Mouse (Mus musculus) thymus, postnatal 36 days (tissue): ENCODE data around the gene Rab5if.
A peak's percentile ranks its signal among the peaks of the same experiment; 100 is the strongest.
"Not testable (repeated sequence)": the region's sequence is repeated elsewhere in the genome, so short reads cannot be mapped to it uniquely, and the experiment has no call there.

Source experiments
- DNase-seq, 2 experiments: peaks; one replicate each; pipeline ENCODE4 v3.0.0; 2022; ENCODE audit warnings: mixed read lengths in 2 of 2

The Rab5if gene

DNA sequence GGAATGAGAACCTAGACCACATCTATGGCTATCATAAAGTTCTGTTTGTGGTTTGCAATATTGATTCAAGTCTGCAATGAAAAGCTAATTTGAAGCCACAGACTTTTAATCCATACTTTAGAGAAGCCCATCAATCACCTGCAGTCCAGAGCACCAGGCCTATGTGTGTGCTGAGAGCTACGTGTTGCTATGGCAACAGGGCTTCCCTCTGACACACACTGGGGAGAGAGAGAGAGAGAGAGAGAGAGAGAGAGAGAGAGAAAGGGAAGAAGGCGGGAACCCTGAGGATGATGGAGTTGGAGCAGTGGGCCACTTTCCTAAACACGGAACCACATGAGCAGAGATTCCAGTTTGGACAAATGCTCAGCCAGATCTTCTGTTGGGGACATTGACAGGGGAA lies 29.3 kb downstream of the Rab5if start:
- DNase-seq, result no peak

DNA sequence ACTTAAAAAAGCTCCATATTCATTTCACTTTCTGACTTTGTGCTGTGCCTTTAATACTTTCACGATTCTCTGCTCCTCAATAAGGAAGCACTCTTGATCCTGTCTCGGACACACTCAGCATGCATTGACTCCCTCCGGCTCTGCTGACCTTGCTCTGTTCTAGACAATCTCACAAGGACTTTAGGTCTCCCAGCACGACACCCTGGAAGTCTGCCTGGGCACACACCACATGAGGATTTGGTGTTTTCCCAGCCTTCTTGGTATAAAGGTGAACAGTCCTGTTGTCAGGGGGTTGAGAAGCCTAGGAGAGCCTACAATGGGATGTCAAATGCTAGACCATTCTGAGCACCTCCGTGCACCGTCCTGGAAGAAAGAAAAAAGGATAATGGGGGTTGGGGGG lies 29.9 kb downstream of the Rab5if start:
- no peak for DNase-seq

DNA sequence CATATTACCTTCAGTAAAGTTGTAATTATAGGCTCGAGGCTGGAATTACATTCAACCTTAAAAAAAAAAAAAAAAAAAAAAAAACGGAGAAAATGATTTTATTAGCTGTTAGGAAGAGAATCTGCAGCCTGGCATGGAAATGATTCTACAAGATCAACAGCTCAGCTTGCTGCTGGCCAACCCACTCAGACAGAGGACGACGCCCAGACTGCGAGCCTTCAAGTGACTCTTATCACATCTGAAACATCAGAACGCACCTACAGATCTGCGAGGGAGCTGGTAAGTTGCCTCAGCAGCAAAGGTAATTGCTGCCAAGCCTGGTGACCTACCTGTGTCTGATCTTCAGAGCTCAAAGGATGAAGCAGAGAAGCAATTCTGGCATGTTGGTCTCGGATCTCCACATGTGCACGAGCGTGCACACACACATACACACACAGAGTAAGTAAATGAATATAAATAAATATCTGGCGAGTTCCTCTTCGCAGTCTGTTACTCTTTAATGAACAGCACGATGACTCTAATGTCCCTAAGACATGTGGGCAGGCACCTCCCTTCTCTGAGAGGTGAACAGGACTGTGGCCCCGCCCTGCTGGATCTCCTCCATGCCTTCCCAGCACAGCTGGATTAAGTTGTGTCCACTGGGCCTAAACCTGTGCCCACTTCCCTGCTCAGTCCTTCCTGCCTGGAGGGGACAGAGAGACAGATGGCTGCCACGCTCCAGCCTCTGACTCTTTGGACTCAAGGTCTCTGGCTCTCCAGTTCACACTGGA lies 31.8 kb downstream of the Rab5if start:
- DNase-seq, result no peak

DNA sequence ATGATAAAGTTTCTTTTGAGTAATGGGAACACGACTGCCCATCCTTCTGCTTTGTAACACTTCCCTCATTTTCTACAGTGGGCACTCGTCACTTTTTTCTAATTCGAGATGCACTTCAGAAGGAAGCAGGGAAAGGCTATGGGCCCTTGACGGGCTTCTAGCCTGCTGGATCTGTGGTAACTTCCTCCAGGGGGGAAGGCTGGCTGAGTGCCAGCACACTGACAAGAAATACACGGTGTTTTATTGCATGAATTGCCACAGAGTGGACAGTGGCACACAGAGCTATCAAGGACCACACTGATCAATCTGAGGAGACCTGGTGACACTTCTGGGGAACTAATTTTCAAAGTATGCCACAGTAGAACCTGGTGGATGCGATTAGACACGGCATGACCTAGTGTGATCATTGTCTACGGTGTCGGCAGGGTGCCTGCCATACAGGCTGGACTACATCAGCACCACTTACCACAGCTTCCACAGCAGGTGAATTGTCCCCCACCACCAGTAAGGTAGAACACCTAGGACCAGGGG lies 33.5 kb downstream of the Rab5if start:
- DNase-seq, result no peak

DNA sequence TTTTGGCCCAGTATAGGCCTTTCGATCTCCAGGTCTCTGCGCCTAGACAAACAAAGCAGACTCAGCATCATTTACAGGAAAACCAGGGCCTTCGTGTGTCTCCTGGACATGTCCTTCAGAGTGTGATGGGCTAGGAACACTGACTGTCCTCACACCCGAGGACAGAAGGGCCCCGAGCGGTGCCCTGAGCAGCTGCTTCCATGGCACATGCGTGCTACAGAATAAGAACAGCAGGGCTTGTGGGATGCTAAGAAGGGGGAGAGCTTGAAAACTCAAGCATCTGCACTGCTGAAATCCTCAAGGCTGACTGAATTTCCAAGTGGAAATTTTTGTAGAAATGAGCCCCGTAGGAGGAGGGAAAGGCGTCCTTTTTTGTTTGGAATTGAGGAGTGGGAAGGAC lies 34.1 kb downstream of the Rab5if start:
- no peak for DNase-seq

DNA sequence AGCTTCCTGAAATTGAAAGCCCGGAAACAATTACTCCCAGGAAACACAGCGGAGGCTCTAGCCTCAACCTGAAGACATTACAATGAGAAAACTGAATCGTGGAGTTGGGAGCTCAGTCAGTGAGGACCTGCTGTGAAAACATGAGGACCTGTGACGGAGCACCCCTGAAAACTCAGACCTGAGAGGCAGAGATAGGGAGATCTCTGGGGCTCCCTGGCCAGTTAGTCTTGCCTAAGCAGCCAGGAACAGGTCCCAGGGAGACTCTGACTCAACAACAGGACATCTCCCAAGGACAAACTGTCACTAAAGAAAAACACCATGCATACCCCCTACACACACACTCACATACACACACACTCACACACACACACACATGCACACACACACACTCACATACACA lies 35.4 kb downstream of the Rab5if start:
- no peak for DNase-seq

DNA sequence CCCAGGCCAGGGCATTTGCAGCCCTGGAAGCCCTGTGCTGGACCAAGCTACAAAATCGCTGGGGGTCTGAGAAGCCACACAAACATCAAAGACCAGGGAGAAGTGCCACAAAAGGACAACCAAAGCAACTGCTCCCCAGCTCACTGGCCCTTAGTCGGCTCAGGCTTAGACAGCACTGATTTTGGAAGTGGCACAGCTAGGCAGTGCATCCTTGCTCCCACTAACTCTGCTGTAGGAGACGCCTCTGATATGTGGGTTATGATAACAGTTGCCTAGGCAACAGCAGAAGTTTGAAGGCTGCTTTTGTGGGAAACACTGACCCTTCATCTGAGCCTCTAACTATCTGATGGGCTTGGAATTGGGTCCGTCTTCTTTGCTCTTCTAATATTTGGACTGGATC lies 36.3 kb downstream of the Rab5if start:
- DNase-seq, result no peak

DNA sequence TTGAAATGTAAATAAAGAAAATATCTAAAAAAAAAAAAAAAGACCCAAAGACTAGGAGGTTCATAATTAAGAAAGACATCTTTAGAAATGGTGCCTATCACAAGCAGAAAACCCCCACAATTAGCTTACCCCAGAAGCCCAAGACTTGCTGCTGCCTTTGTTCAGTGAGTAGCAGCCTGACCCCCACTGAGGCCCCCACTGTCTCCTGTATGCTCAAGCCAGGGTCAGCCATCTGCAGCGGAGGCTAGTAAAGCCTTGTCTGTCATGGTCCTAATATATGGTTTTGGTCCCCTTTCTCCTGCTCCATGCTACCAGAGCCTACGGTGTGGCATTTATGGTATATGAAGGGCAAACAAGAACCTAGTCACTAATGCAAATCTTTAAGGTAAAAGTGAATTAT lies 38.4 kb downstream of the Rab5if start:
- no peak for DNase-seq

DNA sequence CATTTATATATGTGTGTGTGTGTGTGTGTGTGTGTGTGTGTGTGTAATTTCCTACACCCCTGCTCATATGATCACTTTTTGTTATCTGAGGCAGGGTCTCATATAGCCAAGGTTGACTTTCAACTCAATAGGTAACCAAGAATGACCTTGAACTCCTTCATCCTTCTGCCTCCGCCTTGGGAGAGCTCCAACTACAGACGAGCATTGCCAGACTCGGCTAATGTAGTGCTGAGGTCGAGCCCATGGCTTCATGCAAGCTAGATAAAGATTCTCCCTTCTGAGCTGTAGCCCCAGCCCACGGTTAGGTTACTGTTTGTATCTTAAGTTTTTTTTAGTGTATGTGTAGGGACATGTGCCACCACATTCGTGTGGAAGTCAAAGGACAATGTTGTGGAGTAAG lies 39.0 kb downstream of the Rab5if start:
- DNase-seq, result no peak

DNA sequence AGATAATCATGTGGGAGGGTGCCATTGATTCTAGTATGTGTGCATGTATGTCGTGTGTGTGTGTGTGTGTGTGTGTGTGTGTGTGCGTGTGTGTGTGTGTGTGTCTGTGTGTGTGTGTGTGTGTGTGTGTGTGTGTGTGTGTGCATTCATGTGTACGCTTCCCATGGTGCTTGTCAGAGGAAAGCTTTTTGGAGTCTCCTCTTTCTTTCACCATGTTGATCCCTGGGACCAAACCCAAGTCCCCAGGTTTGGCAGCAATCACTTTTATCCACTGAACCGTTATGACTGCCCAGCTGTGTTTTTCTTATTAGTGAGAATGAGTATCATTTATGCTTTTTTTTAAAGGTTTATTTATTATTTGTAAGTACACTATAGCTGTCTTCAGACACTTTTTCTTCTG lies 39.5 kb downstream of the Rab5if start:
- not testable (repeated sequence) for DNase-seq

DNA sequence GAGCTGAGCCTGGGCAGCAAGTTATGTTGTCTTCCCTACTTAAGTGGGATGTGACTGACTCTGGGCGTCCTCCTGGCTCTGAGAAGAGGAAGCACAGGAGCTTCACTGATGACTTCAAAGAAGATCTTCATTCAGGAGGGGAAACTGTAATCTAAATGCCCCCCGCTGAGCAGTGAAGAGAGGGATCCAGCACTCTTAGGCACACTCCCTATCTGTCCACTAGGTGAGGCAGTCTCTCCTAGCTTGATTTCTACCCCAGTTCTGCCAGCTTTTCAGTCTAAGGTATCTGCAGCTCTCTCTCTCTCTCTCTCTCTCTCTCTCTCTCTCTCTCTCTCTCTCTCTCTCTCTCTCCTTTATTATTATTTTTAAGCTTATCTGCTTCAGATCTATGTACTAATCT lies 40.4 kb downstream of the Rab5if start:
- DNase-seq, result no peak

DNA sequence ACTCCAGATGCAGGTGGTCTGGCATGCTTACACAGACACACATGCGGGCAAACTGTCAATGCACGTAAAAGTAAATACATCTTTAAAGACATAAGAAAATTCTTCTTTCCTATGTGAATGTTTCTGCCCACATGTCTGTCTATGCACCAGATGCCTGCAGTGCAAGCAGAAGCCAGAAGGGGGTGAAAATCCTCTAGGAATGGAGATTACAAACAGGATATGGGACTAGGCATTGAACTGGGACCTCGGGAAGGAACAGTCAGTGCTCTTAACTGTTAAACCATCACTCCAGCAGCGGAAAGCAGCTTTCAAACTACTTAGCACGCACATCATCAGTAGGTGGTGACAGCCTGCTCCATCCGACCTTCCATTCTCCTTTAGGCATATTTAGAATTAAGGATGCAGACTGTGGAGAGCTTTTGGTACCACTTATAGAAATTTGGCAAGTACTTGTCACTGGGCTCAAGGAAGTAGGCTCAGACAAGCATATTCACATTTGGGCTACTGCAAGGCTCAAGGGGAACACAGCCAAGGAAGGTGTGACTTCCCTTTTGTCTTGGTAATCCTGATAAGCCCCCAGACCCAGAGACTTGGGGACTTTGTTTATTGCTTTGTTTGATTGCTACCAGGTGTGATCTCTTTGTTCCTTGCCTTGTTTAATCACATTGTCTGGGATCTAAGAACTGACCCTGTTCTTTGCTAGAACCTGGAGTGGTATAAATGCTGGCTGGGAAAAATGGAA lies 42.2 kb downstream of the Rab5if start:
- DNase-seq, result no peak

DNA sequence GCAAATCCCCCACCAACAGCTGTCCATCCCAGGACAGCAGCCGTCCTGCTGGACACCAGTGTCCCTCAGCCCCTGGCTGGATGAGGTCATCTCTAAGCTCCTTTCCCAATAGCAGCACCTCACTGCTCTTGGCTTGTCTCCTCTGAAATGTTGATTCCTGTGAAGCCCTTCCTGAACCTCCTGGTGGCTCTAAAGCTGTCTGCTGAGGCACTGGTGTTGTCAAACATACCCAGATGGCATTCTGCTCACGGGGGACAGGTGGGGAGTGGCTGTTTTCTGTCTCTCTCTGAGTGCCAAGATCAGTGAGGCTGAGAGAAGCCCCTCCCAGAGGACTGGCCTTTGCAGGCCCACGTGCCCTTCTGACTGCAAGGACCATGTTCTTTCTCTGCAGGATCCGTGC lies 43.0 kb downstream of the Rab5if start:
- DNase-seq, result not testable (repeated sequence)

DNA sequence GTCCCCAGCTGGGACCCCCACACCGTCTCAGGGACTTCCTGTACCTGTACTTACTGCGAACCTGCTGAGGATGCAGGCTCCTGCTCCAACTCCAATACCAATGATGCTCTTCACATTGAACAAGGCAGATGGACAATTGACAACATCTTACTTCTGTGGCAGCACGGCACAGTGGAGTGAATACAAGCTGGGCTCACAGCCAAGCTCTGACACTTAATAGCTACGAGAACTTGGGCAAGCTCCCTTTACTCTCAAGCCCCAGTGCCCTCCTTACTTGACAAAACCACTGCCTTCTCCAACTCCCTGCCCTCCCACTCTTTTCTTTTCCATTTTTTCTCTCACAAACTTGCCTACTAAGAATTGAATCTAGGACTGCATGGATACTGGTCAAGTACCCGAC lies 50.3 kb downstream of the Rab5if start:
- DNase-seq, result no peak

DNA sequence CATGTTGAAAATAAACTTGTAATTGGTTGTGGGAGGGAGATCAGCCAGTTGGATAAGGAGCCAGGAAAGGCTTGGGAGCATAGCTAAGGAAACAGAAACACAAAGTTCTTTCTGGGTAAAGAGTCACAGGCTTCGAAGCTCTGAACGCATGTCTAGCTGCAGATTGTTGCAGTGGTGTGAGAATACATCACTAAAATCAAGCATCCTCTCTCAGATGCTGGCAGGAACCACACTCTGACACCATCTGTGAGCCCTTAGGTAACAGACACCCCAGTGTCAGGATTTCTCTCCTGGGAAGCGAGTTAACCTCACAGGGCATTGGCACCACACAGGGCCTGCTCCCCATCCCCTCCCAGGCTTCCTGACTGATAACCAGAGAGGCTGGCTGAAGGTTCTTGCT lies 52.6 kb downstream of the Rab5if start:
- no peak for DNase-seq

DNA sequence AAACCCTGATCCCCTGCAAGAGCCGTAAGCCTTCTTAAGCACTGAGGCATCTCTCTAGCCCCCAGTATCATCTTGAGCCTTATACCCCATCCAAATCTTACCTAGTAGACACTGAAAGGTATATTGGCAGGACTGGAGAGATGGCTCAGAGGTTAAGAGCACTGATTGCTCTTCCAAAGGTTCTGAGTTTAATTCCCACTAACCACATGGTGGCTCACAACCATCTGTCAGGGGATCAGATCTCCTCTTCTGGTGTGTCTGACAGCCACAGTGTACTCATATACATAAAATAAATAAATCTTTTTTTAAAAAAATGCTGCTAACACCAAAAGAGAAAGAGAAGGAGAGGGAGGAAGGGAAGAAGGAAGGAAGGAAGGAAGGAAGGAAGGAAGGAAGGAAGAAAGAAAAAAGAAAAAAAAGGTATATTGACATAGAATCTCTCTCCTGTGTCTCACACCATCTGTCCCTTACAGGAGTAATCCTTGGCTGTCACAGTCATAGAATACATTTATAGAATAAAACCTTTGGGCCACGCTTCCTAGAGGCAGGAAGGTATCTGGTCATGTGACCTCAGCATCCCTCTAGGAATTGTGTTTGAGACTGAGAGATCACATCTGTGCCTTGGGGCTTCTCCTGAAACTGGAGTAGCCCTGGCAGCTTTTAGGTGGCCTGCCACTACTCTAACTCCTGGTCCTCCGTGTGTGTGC lies 53.6 kb downstream of the Rab5if start:
- DNase-seq, result no peak

DNA sequence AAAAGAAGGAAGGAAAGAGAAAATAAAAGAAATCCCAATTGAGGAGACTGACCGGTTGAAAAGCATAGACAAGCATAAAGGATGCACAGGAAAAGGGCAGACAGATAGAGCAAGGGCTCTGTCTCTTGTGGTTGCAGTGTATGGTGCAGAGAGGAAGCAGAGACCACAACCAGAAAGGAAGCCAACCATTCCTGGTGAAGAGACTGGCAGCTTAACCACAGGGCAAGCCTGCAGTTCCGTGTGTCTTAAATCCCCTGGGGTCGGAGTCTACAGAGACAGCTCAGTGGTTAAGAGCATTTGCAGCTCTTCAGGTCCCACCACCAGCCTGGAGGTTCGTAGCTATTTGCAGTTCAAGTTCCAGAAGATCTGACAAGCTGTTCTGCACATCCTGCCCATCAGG lies 55.6 kb downstream of the Rab5if start:
- peak; percentile 49 to 58 for DNase-seq

DNA sequence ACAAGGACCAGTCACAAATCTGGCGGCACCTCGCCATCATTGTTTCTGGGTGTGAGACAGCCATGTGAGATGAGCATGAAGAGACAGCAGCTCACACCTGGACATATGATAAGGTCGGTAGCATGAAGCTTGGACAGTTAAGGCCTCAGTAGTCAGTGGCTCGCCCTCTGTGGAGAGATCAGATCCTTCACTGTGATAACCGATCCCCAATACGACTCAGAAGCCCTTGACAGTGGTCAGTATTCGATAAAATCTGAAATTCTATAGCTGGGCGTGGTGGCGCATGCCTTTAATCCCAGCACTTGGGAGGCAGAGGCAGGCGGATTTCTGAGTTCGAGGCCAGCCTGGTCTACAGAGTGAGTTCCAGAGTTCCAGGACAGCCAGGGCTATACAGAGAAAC lies 56.3 kb downstream of the Rab5if start:
- DNase-seq, result not testable (repeated sequence)

DNA sequence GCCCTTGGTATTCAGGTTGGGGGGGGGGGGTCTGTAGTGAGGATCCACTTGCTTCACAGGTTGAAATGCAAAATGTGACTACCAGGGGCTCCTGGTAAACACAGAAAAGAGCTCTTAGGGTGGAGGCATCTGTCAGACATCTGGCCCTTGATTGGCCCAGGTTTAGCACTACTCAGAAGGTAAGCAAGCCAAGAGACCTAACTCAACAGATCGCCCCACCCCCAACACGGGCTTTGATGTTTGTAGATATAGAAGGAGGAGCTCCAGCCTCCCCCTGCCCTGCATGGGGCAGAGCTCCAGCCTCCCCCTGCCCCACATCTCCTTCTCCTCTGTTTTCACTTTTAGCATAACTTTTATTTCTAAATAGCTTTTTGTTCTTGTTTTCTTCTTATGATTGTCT lies 56.9 kb downstream of the Rab5if start:
- peak in 1 of 2 experiments; percentile 43 for DNase-seq

DNA sequence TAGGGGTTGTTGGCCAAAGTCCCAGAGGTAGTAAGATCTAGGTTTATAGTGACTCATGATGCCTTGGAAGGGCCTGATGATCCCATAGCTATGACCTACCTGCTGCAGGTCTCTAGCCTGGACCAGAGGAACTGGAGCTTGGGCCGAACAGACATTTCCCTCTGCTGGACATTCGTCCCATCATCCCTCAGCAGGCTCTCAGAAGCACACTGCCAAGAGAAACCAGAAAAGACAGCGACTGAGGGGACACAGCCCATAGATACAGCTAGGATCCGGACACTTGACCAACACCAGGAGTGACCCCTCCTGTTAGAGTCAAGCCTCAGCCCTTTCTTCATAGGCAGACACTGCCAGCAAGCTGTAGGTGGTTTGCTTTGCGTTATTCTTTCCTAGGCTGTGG lies 60.1 kb downstream of the Rab5if start:
- no peak for DNase-seq
